Mouse (Mus musculus) CH12.LX (cell line): ENCODE data around the gene Trex1. TPM values are rescaled to one million over a fixed set of nuclear protein-coding genes. Genes with fewer than 3 reads are reported as not detected.

Experiments
- DNase-seq: peaks from one replicate; pipeline ENCODE4 v3.0.0-alpha.2; 2013; ENCODE audit errors: extremely low read depth
- H3K27ac ChIP-seq: 2 replicates; pipeline ENCODE4 v1.5.1; 2012; ENCODE audit warnings: low read depth, mild to moderate bottlenecking, control low read depth, moderate library complexity; ENCODE audit not compliant: insufficient read depth
- H3K27me3 ChIP-seq: replicated peaks from 2 replicates; pipeline ENCODE3; 2012; ENCODE audit warnings: inconsistent platforms
- H3K36me3 ChIP-seq, 2 experiments: replicated peaks in 1 of 2; 2 replicates each; pipeline versions ENCODE3 to v1.6.1; 2012; ENCODE audit warnings: inconsistent platforms in 1 of 2, low read length in 1 of 2, mild to moderate bottlenecking in 1 of 2, mixed read lengths in 1 of 2, moderate library complexity in 1 of 2; ENCODE audit not compliant: control insufficient read depth in 1 of 2, insufficient read depth in 1 of 2
- H3K4me1 ChIP-seq, 2 experiments: 2 replicates each; pipeline ENCODE4 v1.6.1; 2012; ENCODE audit warnings: inconsistent platforms in 1 of 2, moderate library complexity in 1 of 2; ENCODE audit not compliant: insufficient read depth in 2 of 2, control insufficient read depth in 1 of 2
- H3K4me2 ChIP-seq: 2 replicates; pipeline ENCODE4 v1.6.1; 2012; ENCODE audit warnings: low read depth, mild to moderate bottlenecking, control low read depth; ENCODE audit not compliant: poor library complexity, insufficient read depth, severe bottlenecking
- H3K4me3 ChIP-seq, 3 experiments: fragments of 150-350 bp in 1 of 3; sonication (generic) in 1 of 3; replicated peaks in 1 of 3; 2 replicates each; pipeline versions ENCODE3 to v1.5.1; 2011 to 2012; ENCODE audit warnings: low read depth in 2 of 3, low read length in 2 of 3, mild to moderate bottlenecking in 2 of 3, moderate library complexity in 2 of 3, control low read depth in 1 of 3, improper control_type of control experiment in 1 of 3, inconsistent platforms in 1 of 3, mixed read lengths in 1 of 3; ENCODE audit not compliant: poor library complexity in 1 of 3
- H3K79me2 ChIP-seq: replicated peaks from 2 replicates; pipeline ENCODE4 v1.6.1; 2012; ENCODE audit warnings: mild to moderate bottlenecking, moderate library complexity; ENCODE audit not compliant: control insufficient read depth, poor library complexity, insufficient read depth, severe bottlenecking; ENCODE audit errors: extremely low read depth
- H3K9ac ChIP-seq: 2 replicates; pipeline ENCODE4 v1.6.1; 2012; ENCODE audit warnings: low read depth, mild to moderate bottlenecking, control low read depth, moderate library complexity; ENCODE audit not compliant: insufficient read depth
- H3K9me3 ChIP-seq: replicated peaks from 2 replicates; pipeline ENCODE3; 2012; ENCODE audit warnings: low read length, inconsistent platforms, mixed read lengths
- ELF1 ChIP-seq: IDR thresholded peaks from 2 replicates; pipeline ENCODE4 v1.6.1; 2014; ENCODE audit warnings: low read depth, mild to moderate bottlenecking, inconsistent platforms, low read length, improper control_type of control experiment
- JUND ChIP-seq: conservative IDR thresholded peaks from 2 replicates; pipeline ENCODE4 v1.6.1; 2011; ENCODE audit warnings: low read depth, low read length, improper control_type of control experiment
- MAX ChIP-seq: IDR thresholded peaks from 2 replicates; pipeline ENCODE4 v1.6.1; 2011; ENCODE audit warnings: low read length, improper control_type of control experiment
- MEF2A ChIP-seq: IDR thresholded peaks from 2 replicates; pipeline ENCODE4 v1.6.1; 2014; ENCODE audit warnings: low read depth, mild to moderate bottlenecking, inconsistent platforms, low read length, improper control_type of control experiment, borderline replicate concordance
- MYC ChIP-seq: IDR thresholded peaks from 2 replicates; pipeline ENCODE4 v1.6.1; 2011; ENCODE audit warnings: low read depth, mild to moderate bottlenecking, improper control_type of control experiment, low read length
- POLR2A ChIP-seq: IDR thresholded peaks from 2 replicates; pipeline ENCODE4 v1.6.1; 2011; ENCODE audit warnings: low read depth, mild to moderate bottlenecking, improper control_type of control experiment, low read length
- POLR2AphosphoS2 ChIP-seq: IDR thresholded peaks from 2 replicates; pipeline ENCODE4 v1.6.1; 2011; ENCODE audit warnings: low read depth, low read length, improper control_type of control experiment
- SMC3 ChIP-seq: IDR thresholded peaks from 2 replicates; pipeline ENCODE4 v1.6.1; 2011; ENCODE audit warnings: low read depth, low read length, improper control_type of control experiment
- TBP ChIP-seq: conservative IDR thresholded peaks from 2 replicates; pipeline ENCODE4 v1.6.1; 2011; ENCODE audit warnings: low read depth, low read length, improper control_type of control experiment
- TCF12 ChIP-seq: IDR thresholded peaks from 2 replicates; pipeline ENCODE4 v1.6.1; 2014; ENCODE audit warnings: low read depth, mild to moderate bottlenecking, inconsistent platforms, low read length, improper control_type of control experiment
- UBTF ChIP-seq: IDR thresholded peaks from 2 replicates; pipeline ENCODE4 v1.6.1; 2012; ENCODE audit warnings: low read depth, mild to moderate bottlenecking, inconsistent platforms, low read length, improper control_type of control experiment, moderate library complexity
- ZC3H11A ChIP-seq: IDR thresholded peaks from 2 replicates; pipeline ENCODE4 v1.6.1; 2012; ENCODE audit warnings: low read depth, mild to moderate bottlenecking, inconsistent platforms, low read length, improper control_type of control experiment
- ZMIZ1 ChIP-seq: IDR thresholded peaks from 2 replicates; pipeline ENCODE4 v1.6.1; 2012; ENCODE audit warnings: low read depth, mild to moderate bottlenecking, inconsistent platforms, low read length, improper control_type of control experiment
- dilution Hi-C: fragments of 300-500 bp; cut with MboI; formaldehyde crosslinking; loops from 2 replicates; pipeline ENCODE4 v1.14.3; 2020; ENCODE audit warnings: low sequenced_read_pairs; ENCODE audit not compliant: extremely low pct_unique_long_range_greater_than_20kb, extremely low pct_ligation_motif_present
- in situ Hi-C: fragments of 300-500 bp; cut with MboI; formaldehyde crosslinking; loops from 3 replicates; pipeline ENCODE4 v1.14.3; 2019; ENCODE audit warnings: low sequenced_read_pairs, low pct_ligation_motif_present, low pct_unique_long_range_greater_than_20kb, mixed read lengths
- polyA plus RNA-seq: library from polyadenylated mRNA; unstranded; fragments of >175 nt; gene quantifications from 2 replicates; pipeline ENCODE4 v1.2.1, GENCODE M21; 2012; ENCODE audit warnings: low read depth; ENCODE audit not compliant: insufficient read length
- total RNA-seq, 2 experiments: library from RNA; depleted of rRNA; stranded (reverse); fragments of 300-350 nt in 1 of 2; fragments of >200 nt in 1 of 2; gene quantifications; 2 replicates each; pipeline ENCODE4 v1.2.3; 2012 to 2014

The Trex1 gene
- total and polyA plus RNA-seq, 3 experiments: 20.8 to 22.9 (median 21.1) TPM

GRCm38 (mm10) chr9:109053851-109054250, 5.7 kb downstream of the Trex1 start:
- H3K4me3 ChIP-seq: peak overlapping the region in 2 of 3 experiments; percentile 18
- dilution Hi-C loops: no loop called here
- peaks cover 69% of the 10 kb centered on the region for H3K79me2 ChIP-seq

GRCm38 (mm10) chr9:109053366-109053765, 6.2 kb downstream of the Trex1 start:
- dilution Hi-C loops: no loop called here
- Histone ChIP-seq H3K9ac (peak overlapping the region; percentile 56), H3K36me3 (peaks cover 26 to 37% of the 10 kb centered on the region in 2 experiments)
- DNase-seq: no peak
- no peak for TF ChIP-seq TBP
- TF ChIP-seq JUND: no peak
- TF ChIP-seq TCF12: no peak
- no peak for TF ChIP-seq MEF2A
- TF ChIP-seq, all 38 proteins: peak for 0
- Histone ChIP-seq H3K27me3 (no peaks in the 10 kb centered on the region), H3K4me1 (peaks cover 33 to 66% of the 10 kb centered on the region in 2 experiments), H3K79me2 (peaks cover 73% of the 10 kb centered on the region), H3K9me3 (no peaks in the 10 kb centered on the region), H3K4me3 (peak overlapping the region; percentile 18 to 70 (median 67)), H3K27ac (peak overlapping the region; percentile 38; the same call in 1 of the 2 replicates), H3K4me2 (peak overlapping the region; percentile 88)
- in situ Hi-C loops: no loop called here

More at GRCm38 (mm10) chr9:109053851-109054250, 5.7 kb downstream of the Trex1 start:
- peaks cover 29 to 40% of the 10 kb centered on the region in 2 experiments for H3K36me3 ChIP-seq
- TF ChIP-seq TCF12: no peak
- TF ChIP-seq POLR2A: no peak
- no peak for TF ChIP-seq ZC3H11A
- no peak for TF ChIP-seq SMC3
- no peak for TF ChIP-seq POLR2AphosphoS2
- TF ChIP-seq, all 38 proteins: peak for 0
- no peak for DNase-seq
- H3K4me1 ChIP-seq: peaks cover 35 to 66% of the 10 kb centered on the region in 2 experiments
- H3K4me2 ChIP-seq: peak overlapping the region; percentile 88
- no peaks in the 10 kb centered on the region for H3K27me3 ChIP-seq
- H3K9me3 ChIP-seq: no peaks in the 10 kb centered on the region
- H3K27ac ChIP-seq: peak overlapping the region; percentile 34; the same call in 1 of the 2 replicates
- in situ Hi-C loops: no loop called here
- H3K9ac ChIP-seq: peak overlapping the region; percentile 56; the same call in 1 of the 2 replicates

GRCm38 (mm10) chr9:109052490-109053260, 6.9 kb downstream of the Trex1 start:
- Histone ChIP-seq H3K36me3 (peaks cover 19 to 35% of the 10 kb centered on the region in 2 experiments), H3K4me2 (peak overlapping the region; percentile 88), H3K27me3 (no peaks in the 10 kb centered on the region), H3K4me1 (peaks cover 30 to 65% of the 10 kb centered on the region in 2 experiments), H3K9ac (peak overlapping the region; percentile 56), H3K9me3 (no peaks in the 10 kb centered on the region), H3K27ac (peak overlapping the region; percentile 93), H3K79me2 (peaks cover 70% of the 10 kb centered on the region), H3K4me3 (peak overlapping the region; percentile 67 to 91 (median 70))
- TF ChIP-seq POLR2A (0 out of 2 replicates have a peak, but pooled peaks have one; percentile 26), JUND (no peak), ZMIZ1 (0 out of 2 replicates have a peak, but pooled peaks have one; percentile 66), ELF1 (0 out of 2 replicates have a peak, but pooled peaks have one; percentile 16), MYC (0 out of 2 replicates have a peak, but pooled peaks have one; percentile 6), UBTF (no peak), MAX (0 out of 2 replicates have a peak, but pooled peaks have one; percentile 12)
- no peak for DNase-seq
- dilution Hi-C loops (no loop called here), in situ Hi-C loops (no loop called here)
